Mouse (Mus musculus) embryonic facial prominence, embryonic 12.5 days (tissue): Measurements from ENCODE around the gene Ess2. TPM values are rescaled to one million over a fixed set of nuclear protein-coding genes. Genes with fewer than 3 reads are reported as not detected.

Source experiments
- polyA plus RNA-seq: library from polyadenylated mRNA; unstranded; fragments of >200 nt; fragmentation: Nextera tagmentation; extraction: Ambion mirVana; gene quantifications from 2 replicates; pipeline ENCODE4 v1.2.1, GENCODE M21; 2016

The Ess2 gene
- polyA plus RNA-seq, 1 experiment from 2014 or later = 50.7 TPM

Other genes starting within 250 kb of the Ess2 start
- 44.5 and 48.2 TPM in 2 replicates for gene Med15, start 178.5 kb downstream of the Ess2 start, polyA plus RNA-seq
- gene Klhl22, start 151.7 kb downstream of the Ess2 start, polyA plus RNA-seq = 92.6 and 94.5 TPM in 2 replicates
- 47.6 and 49.8 TPM in 2 replicates for gene Scarf2, start 114.1 kb downstream of the Ess2 start, polyA plus RNA-seq
- gene B830017H08Rik, start 78.2 kb downstream of the Ess2 start, polyA plus RNA-seq = 0.47 and 0.70 TPM in 2 replicates
- 2.6 and 3.3 TPM in 2 replicates for gene Car15, start 73.0 kb downstream of the Ess2 start, polyA plus RNA-seq
- 0.19 and 0.45 TPM in 2 replicates for gene Gm20518, start 19.7 kb downstream of the Ess2 start, polyA plus RNA-seq
- gene Tssk1, start 17.1 kb downstream of the Ess2 start, polyA plus RNA-seq = 0.06 TPM in 1 of 2 replicates, not detected in the other
- gene Dgcr2, start 12.8 kb downstream of the Ess2 start, polyA plus RNA-seq = 103 and 105 TPM in 2 replicates
- 0.12 TPM in 1 of 2 replicates, not detected in the other for gene Tssk2, start 12.7 kb downstream of the Ess2 start, polyA plus RNA-seq
- gene Gsc2, start 3.7 kb upstream of the Ess2 start, polyA plus RNA-seq = not detected in 2 replicates
- gene Slc25a1, start 16.9 kb upstream of the Ess2 start, polyA plus RNA-seq = 88.5 and 89.5 TPM in 2 replicates
- gene Vpreb2, start 69.1 kb upstream of the Ess2 start, polyA plus RNA-seq = not detected in 2 replicates
- gene Dgcr6, start 141.5 kb upstream of the Ess2 start, polyA plus RNA-seq = 121 and 129 TPM in 2 replicates
- 11.1 and 11.3 TPM in 2 replicates for gene Prodh, start 178.9 kb upstream of the Ess2 start, polyA plus RNA-seq
- 3.1 and 3.4 TPM in 2 replicates for gene Rtn4r, start 216.3 kb upstream of the Ess2 start, polyA plus RNA-seq